Mouse (Mus musculus): ENCODE results near the gene Agbl2.

Gene Agbl2

DNA sequence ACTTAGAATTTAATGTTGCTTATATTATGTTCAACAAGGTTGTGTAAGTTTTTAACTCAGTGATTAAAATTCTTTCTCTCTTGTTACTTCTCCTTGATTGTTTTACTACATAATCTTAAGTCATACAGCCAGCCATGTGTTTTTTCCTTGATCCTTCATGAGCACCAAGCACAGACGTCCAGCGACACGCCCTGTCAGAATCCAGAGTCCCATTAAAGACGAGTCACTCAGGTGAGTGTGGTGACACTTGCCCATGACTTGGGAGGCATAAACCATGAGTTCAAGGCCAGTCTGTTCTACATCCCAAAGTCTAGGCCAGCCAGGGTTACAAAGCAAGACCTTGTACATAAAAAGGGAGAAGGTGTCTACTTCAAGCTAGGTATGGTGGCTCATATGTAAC, 33.6 kb downstream of the Agbl2 start:
- peak; percentile 81 for DNase-seq

GRCm38 (mm10) chr2:90818710-90819109, 36.2 kb downstream of the Agbl2 start:
- DNase-seq: peak; percentile 15

DNA sequence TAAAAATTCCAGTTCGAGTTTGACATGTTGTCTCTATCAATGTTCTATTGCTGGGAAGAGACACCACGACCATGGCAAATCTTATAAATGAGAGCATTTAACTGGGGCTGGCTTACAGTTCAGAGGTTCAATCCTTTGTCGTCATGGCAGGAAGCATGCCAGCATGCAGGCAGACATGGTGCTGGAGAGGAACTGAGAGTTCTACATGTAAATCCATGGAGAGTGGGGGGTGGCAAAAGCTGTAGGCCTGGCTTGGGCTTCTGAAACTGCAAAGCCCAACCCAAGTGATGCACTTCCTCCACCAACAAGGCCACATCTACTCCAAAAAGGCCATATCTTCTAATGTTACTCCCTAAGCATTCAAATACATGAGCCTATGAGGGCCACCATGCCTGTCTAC, 38.4 kb downstream of the Agbl2 start:
- DNase-seq: peak; percentile 42

DNA sequence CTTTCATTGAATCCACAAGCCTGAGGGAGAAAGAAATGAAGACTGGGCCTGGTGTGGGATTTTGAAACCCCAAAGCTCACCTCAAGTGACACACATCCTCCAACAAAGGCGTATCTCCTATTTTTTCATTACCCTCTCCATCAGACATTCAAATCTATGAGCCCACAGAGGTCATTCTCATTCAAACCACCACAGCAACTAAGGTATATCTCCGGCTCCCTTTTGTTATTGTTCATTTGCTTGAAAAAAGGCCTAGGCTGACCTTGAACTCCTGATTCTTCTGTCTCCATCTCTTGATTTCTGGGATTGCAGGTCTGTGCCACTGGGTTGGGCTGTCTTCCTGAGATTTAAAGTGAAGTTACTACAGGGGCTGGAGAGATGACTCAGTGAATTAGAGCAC, 40.5 kb downstream of the Agbl2 start:
- no peak for DNase-seq

DNA sequence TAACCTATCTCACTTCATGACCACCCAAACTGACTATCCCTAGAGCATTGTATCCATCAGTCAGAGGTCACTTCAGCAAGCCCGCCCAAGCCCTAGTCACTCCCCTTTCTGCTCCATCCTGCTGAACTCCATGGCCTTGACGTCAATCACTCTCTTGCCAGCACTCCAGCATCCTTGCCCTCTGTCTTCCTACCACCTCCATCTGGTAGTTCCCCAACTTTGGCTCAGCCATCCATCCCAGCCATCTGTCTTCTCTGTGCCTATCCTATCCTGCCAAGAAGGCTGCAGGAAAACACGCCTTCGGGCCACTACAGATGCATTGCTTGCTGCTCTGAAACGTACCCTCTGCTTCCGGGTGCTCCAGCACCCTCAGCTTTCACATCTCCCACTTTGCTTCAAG, 41.3 kb downstream of the Agbl2 start:
- DNase-seq: peak; percentile 36

DNA sequence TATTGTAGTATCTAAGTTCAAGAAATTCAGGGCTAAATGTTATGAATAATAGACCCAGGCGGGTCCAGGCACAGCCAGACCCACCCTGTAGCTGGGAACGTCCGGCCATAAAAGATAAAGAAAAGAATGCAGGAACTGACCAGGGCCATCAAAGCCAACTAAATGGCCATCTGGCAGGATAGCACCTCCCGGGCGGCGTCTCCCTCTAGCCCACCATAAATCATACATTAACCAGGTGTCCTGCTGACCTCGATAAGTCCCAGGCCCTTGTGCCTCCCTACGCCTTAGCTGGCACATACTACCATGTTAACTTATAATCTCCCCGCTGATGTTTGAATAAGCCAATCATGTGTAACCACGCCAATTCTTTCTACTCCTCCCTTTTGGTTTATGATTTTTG, 42.0 kb downstream of the Agbl2 start:
- DNase-seq: peak; percentile 28

GRCm38 (mm10) chr2:90825515-90826172, 43.1 kb downstream of the Agbl2 start:
- DNase-seq: peak; percentile 30

DNA sequence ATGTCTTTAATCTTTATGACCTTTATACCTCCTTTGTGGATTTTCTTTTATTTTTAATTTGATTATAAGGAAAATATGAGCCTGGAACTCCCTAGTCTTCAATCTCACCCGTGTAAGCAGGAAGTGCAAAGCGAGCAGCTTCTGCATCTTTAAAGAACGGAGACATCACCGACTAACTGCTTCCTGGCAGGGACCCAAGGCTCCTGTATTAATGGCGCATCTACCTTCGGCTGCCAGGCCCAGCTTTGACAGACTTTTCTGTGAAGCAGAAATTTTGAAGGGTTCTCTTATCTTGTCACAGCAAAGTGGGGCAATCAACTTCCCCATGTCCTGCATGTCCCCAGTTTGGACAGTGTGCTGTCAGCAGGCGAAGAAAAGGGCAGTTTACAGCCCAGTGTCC, 46.2 kb downstream of the Agbl2 start:
- DNase-seq: peak; percentile 48

DNA sequence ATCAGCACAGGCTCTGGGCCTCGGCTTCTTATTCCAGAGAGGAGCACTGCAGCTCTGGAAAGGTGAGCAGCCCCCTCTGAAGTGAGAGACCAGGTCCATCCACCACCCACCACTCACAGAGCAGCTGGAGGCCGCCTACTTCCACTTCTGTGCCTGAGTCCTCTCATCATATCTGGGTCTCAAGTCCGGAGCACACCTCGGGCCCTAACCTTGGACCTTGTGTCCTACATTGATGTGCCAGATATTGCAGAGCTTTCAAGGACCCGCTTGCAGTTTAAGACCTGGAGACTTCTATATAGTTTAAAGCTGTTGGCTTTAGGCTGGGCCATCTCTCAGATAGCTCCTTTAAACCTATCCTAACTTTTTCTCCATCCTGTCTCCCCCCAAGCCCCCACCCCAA, 51.0 kb downstream of the Agbl2 start:
- peak; percentile 79 for DNase-seq

- peak; percentile 79 for DNase-seq
Measured at GRCm38 (mm10) chr2:90838621-90839020, 56.1 kb downstream of the Agbl2 start.

- peak; percentile 54 for DNase-seq
Measured at GRCm38 (mm10) chr2:90843666-90844065, 61.1 kb downstream of the Agbl2 start.

DNA sequence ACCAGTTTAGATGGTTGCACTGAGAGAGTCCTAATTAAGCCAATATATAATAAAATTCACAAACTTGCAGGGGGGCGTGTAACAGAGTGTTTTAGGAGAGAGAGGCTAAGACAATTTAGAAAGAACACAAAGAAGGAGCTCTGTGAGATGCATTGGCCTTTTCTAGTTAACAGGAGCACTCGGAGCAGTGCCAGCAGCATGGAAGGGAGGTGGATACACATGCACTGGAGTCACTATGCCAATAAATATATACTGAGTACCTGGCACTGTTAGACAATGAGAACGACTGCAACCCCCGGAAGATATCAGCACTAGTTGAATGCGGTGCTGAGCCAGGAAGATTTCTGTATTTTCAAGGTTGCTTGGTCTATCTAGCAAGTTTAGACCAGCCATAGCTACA, 61.7 kb downstream of the Agbl2 start:
- DNase-seq: peak; percentile 78

DNA sequence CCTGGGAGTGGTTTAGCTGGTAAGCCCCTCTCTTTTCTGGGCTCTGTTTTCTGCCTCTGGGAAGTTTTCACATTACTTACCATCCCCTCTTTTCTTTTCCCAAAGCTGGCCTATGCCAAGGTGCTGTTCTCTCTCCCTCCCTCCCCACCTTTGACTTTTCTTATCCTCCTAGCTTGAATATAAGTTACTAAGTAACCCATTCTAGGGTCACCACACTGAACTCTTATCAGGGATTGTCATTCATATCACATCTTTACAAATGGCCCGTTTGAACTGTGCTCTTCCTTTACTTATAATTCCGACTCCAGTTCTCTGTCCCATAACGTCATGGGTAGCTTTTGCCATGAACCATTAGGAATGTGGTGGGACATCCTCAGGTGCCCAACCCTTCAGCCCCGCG, 62.7 kb downstream of the Agbl2 start:
- peak; percentile 74 for DNase-seq

DNA sequence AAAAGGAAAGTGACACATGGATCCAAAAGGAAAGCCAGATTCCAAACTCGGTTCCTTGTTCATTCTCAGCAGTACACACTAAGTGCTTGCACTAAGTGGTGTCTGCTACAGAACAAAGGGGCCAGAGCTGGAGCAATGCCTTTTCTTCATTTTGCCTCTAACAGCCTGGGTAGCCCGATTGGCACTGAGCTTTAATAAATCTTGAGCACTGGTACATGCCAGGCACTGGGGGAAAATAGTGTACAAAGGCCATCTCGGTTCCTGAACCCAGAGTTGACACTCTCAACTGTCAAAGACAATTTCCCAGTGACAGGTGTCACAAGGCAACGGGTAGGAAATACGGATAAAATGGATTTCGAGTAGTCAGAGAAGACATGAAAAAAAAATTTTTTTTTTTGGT, 63.6 kb downstream of the Agbl2 start:
- DNase-seq: peak; percentile 88

- DNase-seq: no peak
Measured at GRCm38 (mm10) chr2:90846597-90846954, 64.0 kb downstream of the Agbl2 start.

DNA sequence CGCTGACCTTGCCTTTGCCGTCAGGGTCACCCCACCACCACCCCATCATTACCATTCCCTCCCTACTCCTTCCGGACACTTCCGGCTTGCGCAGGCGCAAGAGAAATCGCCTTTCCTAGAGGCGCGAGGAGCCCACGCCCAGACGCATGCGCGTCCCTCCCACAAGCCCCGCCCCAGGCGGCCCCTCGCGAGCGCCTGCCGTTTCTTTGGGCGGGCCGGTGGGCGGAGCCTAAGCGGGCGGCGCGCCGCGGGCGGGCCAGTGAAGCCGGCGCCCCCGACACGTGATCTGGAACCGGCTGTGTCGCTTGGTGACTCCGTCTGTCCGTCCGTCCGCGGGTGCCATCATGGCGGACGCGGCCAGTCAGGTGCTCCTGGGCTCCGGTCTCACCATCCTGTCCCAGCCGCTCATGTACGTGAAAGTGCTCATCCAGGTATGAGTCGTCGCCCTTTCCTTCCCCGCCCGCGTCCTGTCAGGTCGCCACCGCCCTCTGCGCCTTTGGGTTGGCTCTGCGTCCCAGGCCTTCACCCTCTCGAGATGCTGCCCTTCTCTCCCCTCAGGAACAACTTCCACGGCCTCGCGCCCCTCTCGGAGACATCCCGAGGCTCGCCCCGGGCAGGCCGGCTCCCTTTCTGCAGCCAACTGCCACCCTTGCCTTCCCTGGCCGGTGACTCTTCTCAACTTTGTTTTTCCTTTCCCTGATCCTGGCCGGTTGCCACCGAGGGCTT, 64.6 kb downstream of the Agbl2 start, which contains the start of gene Mtch2:
Gene Mtch2, plus strand, starts transcription at position 201 of the 726 bp plus-strand sequence.
- DNase-seq: peak; percentile 100

DNA sequence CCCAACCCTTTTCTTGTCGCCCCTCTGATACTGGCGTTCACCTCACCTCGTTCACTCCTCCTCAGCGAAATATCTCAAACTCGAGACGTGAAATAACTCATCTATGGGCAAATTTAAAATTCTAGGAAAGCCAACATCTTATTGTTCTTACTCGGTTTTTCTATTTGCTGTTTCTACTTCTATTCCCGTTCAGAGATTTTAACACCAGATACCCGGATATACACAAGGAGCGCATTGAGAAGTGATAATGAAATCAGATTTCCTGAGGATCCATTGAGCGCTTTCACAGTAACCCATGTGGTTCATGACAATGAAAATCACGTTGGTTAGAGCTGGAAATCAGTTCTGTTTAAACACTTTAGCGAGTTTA, 65.1 kb downstream of the Agbl2 start:
- DNase-seq: no peak

DNA sequence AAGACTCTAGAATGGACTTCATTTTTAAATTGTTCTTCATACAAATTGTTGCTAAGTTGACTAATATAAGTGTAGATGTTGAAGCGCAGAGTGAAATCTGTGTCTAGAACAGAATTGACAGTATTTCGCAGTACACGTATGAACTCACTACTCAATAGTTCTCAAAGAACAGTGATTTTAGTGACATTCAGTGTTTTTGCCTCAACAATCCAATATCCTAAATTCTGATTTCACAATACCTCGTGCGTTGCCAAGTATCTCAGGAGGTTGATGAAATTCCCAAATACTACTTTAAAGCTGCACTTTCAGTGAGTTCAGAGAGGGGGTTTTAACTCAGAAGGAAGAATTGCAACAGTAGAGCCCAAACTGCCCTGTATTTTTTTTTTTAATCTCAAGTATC, 65.8 kb downstream of the Agbl2 start:
- DNase-seq: peak; percentile 27

DNA sequence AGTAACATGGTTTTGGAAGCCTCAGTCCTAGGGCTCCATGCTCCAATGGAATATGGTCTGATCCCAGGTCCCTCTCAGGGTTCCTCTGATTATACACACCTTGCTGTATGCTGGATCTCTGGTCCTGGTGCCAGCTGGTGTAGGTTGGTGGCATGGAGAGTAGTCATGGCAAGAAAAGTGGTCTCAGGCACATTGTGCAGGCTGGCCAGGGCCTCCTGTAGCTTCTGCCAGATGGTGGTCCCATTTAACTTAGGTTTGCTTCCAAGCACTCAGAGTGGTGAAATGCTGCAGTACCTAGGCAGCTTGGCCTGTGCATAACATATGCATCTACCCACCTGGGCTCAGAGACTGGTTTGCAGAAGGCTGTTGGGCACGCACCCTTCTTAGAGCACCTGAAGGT, 67.9 kb downstream of the Agbl2 start:
- peak; percentile 77 for DNase-seq

DNA sequence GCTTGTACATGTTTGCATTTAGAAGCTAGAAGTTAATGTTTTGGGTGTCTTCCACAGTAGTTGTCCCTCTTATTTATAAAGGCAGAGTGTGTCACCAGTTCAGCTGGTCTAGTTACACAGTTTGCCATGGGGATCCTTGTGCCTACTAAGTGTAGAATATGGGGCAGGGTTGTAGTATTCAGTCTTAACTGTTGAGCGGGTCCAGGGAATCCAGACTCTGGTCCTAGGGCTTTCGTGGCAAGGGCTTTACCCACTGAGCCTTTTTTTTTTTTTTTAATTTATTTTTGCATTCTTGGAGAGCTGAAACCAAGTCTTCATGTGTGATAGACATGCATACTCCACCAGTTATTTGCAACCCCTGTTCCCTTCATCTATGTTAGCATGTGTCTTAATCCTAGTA, 79.0 kb downstream of the Agbl2 start:
- DNase-seq: no peak

GRCm38 (mm10) chr2:90864184-90864583, 81.7 kb downstream of the Agbl2 start:
- no peak for DNase-seq

- peak; percentile 96 for DNase-seq
Measured at GRCm38 (mm10) chr2:90866524-90866923, 84.0 kb downstream of the Agbl2 start.

GRCm38 (mm10) chr2:90870136-90870601, 87.6 kb downstream of the Agbl2 start:
- peak; percentile 95 for DNase-seq

DNA sequence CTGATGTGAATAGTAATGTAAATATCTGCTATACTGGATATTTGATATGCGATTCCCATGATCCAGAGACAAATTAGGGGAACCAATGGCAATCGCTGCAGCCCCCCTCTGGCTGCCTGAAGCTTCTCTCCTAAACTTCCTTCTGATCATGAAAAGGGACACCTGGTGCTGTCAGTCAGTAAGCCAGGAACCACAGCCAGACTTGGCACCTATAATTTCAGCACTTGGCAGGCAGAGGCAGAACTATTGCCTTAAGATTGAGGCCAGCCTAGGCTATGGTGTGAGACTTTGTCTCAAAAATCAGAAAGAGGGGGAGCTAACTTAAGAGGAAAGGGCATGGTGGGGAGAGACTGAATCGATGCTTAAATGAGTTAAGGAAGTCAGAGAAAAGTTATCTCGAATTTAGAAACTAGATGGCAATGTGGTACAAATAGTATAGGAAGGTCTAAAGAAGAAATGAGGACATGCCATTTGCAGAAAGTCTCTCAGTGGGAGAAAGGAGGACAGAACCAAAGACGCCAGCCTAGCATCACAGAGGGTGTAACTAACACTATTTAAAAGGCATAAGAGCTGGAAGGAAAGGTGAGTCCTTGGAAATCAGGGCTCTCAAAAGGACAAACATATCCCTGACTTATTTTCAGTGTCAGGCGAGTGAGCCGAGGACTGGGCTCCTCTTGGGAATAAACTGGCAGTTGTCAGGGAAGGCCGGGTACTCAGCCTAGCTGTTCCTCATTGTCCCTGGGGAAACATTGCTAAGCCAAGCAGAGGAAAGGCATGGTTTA, 88.8 kb downstream of the Agbl2 start:
- peak; percentile 91 for DNase-seq
